8 mouse cellular contexts compared by ENCODE assay signal in the genomic region with DNA sequence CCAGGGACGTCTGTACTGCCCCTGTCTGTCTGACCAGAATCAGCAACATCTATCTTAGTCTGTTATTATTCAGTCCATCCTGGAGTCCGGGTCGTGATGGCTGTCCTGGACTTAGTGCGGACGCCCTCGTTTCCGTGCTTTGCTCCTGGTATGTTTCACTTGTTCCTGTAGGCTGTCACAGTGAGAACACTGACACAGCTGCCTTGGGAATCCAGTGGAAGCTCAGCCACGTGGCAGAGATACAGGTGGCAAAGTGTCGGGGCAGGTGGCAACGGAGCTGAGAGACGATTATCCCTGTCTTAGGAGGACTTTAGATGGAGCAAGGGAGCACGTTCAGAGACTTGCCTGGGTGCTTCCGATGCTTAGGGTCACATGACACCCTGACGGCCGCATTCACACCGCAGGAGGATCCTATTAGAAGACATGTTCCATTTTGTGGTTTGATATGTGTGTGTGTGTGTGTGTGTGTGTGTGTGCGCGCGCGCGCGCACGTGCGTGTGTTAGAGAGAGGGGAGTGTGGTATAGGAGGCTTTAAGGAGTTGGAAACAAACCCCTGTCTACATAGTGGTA. TPM values are rescaled to one million over a fixed set of nuclear protein-coding genes. Genes with fewer than 3 reads are reported as not detected.
DNase-seq lines count a peak whose midpoint lies in the region; ATAC-seq and TF ChIP-seq lines count a peak whose summit lies in the region.

No protein-coding gene starts in this region.

- TF ChIP-seq CTCF in spleen, adult 2 months (IDR thresholded peaks at IDR 0.05; ENCODE audit: extremely low read depth, insufficient read depth, insufficient read length, insufficient replicate concordance) = no peak

- H3K4me3 ChIP-seq in spleen, adult 2 months (ENCODE audit: extremely low read depth, insufficient read depth, insufficient read length) = peak overlapping the region; percentile 50
- H3K4me3 ChIP-seq in embryonic facial prominence, embryonic 15.5 days (replicated peaks) = peak overlapping the region; percentile 32; the same call in 1 of the 2 replicates
- 0 out of 2 replicates have a peak overlapping the region, but pooled peaks have one; percentile 4 for H3K4me3 ChIP-seq in limb, embryonic 14.5 days (replicated peaks; ENCODE audit: low read length)

- H3K4me2 ChIP-seq in embryonic facial prominence, embryonic 15.5 days (replicated peaks) = peak overlapping the region; percentile 55
- H3K4me2 ChIP-seq in limb, embryonic 14.5 days (replicated peaks; ENCODE audit: low read depth, low read length, severe bottlenecking) = peak overlapping the region; percentile 53; the same call in 1 of the 2 replicates

- H3K27ac ChIP-seq in spleen, adult 2 months (ENCODE audit: insufficient read depth, low read length) = peak overlapping the region; percentile 12; the same call in 1 of the 2 replicates
- H3K27ac ChIP-seq in embryonic facial prominence, embryonic 15.5 days (replicated peaks) = no peak overlapping the region
- no peak overlapping the region for H3K27ac ChIP-seq in limb, embryonic 14.5 days (replicated peaks; ENCODE audit: low read depth, low read length)

- no peaks in the 10 kb centered on the region for H3K36me3 ChIP-seq in spleen, adult 2 months (ENCODE audit: control insufficient read depth, insufficient read depth, low read length)
- no peaks in the 10 kb centered on the region for H3K36me3 ChIP-seq in embryonic facial prominence, embryonic 15.5 days
- no peaks in the 10 kb centered on the region for H3K36me3 ChIP-seq in limb, embryonic 14.5 days (ENCODE audit: control insufficient read depth, insufficient read depth, low read length)

- no peak for ATAC-seq in embryonic facial prominence, embryonic 15.5 days (ENCODE audit: insufficient number of reproducible peaks, low FRiP score, low TSS enrichment, low read depth)
- ATAC-seq in limb, embryonic 14.5 days (ENCODE audit: low FRiP score, low read depth) = no peak

- peaks cover 4% of the 10 kb centered on the region; the same call in 1 of the 2 replicates for H3K4me1 ChIP-seq in spleen, adult 2 months (ENCODE audit: control insufficient read depth, insufficient read depth, insufficient read length)
- H3K4me1 ChIP-seq in embryonic facial prominence, embryonic 15.5 days = peaks cover 14% of the 10 kb centered on the region
- peaks cover 8% of the 10 kb centered on the region; the same call in 1 of the 2 replicates for H3K4me1 ChIP-seq in limb, embryonic 14.5 days (ENCODE audit: control insufficient read depth, insufficient read depth, low read length)

- no peak for DNase-seq in spleen, adult 2 months (ENCODE audit: low read depth in 1 of 2, low spot score in 2 of 2)
- no peak for DNase-seq in spleen, adult 18-20 months
- DNase-seq in limb, embryonic 14.5 days (ENCODE audit: low spot score) = no peak
- DNase-seq in retina, embryonic 14.5 days (ENCODE audit: low spot score) = peak; percentile 12
- DNase-seq in ovary, postnatal 36 days (ENCODE audit: low spot score) = no peak
- no peak for DNase-seq in right cerebral cortex, adult 18-20 months
- no peak for DNase-seq in ovary, postnatal 14 days (ENCODE audit: low spot score)

- no peaks in the 10 kb centered on the region for H3K9me3 ChIP-seq in embryonic facial prominence, embryonic 15.5 days (replicated peaks)
- no peaks in the 10 kb centered on the region for H3K9me3 ChIP-seq in limb, embryonic 14.5 days (ENCODE audit: control insufficient read depth, low read length)

- no peak for TF ChIP-seq POLR2A in spleen, adult 2 months (IDR thresholded peaks at IDR 0.05; ENCODE audit: low read depth, low read length)
- TF ChIP-seq POLR2A in limb, embryonic 14.5 days (IDR thresholded peaks at IDR 0.05; ENCODE audit: borderline replicate concordance, extremely low read depth, insufficient read depth, insufficient read length) = no peak

- WGBS in spleen, adult 2 months = 46% methylated on average over 24 of the region's 24 CpGs
- 47% methylated on average over 24 of the region's 24 CpGs for WGBS in embryonic facial prominence, embryonic 15.5 days
- 49% methylated on average over 24 of the region's 24 CpGs for WGBS in limb, embryonic 14.5 days

- no peak overlapping the region for H3K9ac ChIP-seq in embryonic facial prominence, embryonic 15.5 days
- H3K9ac ChIP-seq in limb, embryonic 14.5 days (ENCODE audit: low read depth, low read length, severe bottlenecking) = no peak overlapping the region

- H3K27me3 ChIP-seq in spleen, adult 2 months (ENCODE audit: control insufficient read depth, insufficient read depth, low read length) = no peaks in the 10 kb centered on the region
- no peaks in the 10 kb centered on the region for H3K27me3 ChIP-seq in embryonic facial prominence, embryonic 15.5 days
- no peaks in the 10 kb centered on the region for H3K27me3 ChIP-seq in limb, embryonic 14.5 days (ENCODE audit: control insufficient read depth, insufficient read depth, low read length)

RNA-seq across cellular contexts. Expression of a gene that starts 38.9 kb away (rescaled TPM):
- 51.9 and 79.8 TPM in 2 replicates for polyA plus RNA-seq in spleen, adult 2 months (2012; rRNA removed)
- polyA plus RNA-seq in embryonic facial prominence, embryonic 15.5 days (2015; fragmentation: Nextera tagmentation; extraction: Ambion mirVana) = 124 and 127 TPM in 2 replicates
- polyA plus RNA-seq in limb, embryonic 14.5 days (2012; rRNA removed) = 119 and 137 TPM in 2 replicates
- 144 and 153 TPM in 2 replicates for polyA plus RNA-seq in limb, embryonic 14.5 days (2014; fragmentation: Nextera tagmentation; extraction: Ambion mirVana)
